Mouse (Mus musculus): ENCODE measurements around the gene Pygo2. TPM values are rescaled to one million over a fixed set of nuclear protein-coding genes. Genes with fewer than 3 reads are reported as not detected.

Gene Pygo2
- polyA plus RNA-seq, 1 experiment from 2014 or later = 24.8 TPM

- ATAC-seq = peak; percentile 65
- H3K4me1 ChIP-seq (ENCODE audit: control insufficient read depth, insufficient read depth, low read length) = peaks cover 15% of the 10 kb centered on the region
- H3K9me3 ChIP-seq (ENCODE audit: control insufficient read depth, low read length) = no peaks in the 10 kb centered on the region
- H3K9ac ChIP-seq (ENCODE audit: low read depth, low read length) = 0 out of 2 replicates have a peak overlapping the region, but pooled peaks have one; percentile 85
- WGBS = 42% methylated on average over 13 of the region's 13 CpGs
- H3K27me3 ChIP-seq (replicated peaks; ENCODE audit: control insufficient read depth, insufficient read depth, low read length) = no peaks in the 10 kb centered on the region
- 0 out of 2 replicates have a peak, but pooled peaks cover 3% of the 10 kb centered on the region for H3K36me3 ChIP-seq (ENCODE audit: control insufficient read depth, insufficient read depth, low read length)
- peak overlapping the region; percentile 84 for H3K4me2 ChIP-seq (ENCODE audit: low read depth, low read length)
- peak overlapping the region; percentile 55 for H3K27ac ChIP-seq (ENCODE audit: low read length)
- peak overlapping the region; percentile 76 for H3K4me3 ChIP-seq (ENCODE audit: low read length)
Observed at GRCm38 (mm10) chr3:89458372-89458964, 28.5 kb downstream of the Pygo2 start.

GRCm38 (mm10) chr3:89458965-89459807, 29.2 kb downstream of the Pygo2 start:
- 0 out of 2 replicates have a peak, but pooled peaks cover 3% of the 10 kb centered on the region for H3K36me3 ChIP-seq (ENCODE audit: control insufficient read depth, insufficient read depth, low read length)
- H3K4me3 ChIP-seq (ENCODE audit: low read length) = peak overlapping the region; percentile 76
- peak; percentile 89 for ATAC-seq
- no peaks in the 10 kb centered on the region for H3K9me3 ChIP-seq (ENCODE audit: control insufficient read depth, low read length)
- H3K27ac ChIP-seq (ENCODE audit: low read length) = peak overlapping the region; percentile 89
- WGBS = under 1% methylated on average over 35 of the region's 36 CpGs
- peaks cover 15% of the 10 kb centered on the region for H3K4me1 ChIP-seq (ENCODE audit: control insufficient read depth, insufficient read depth, low read length)
- H3K9ac ChIP-seq (ENCODE audit: low read depth, low read length) = peak overlapping the region; percentile 85
- no peaks in the 10 kb centered on the region for H3K27me3 ChIP-seq (replicated peaks; ENCODE audit: control insufficient read depth, insufficient read depth, low read length)
- H3K4me2 ChIP-seq (ENCODE audit: low read depth, low read length) = peak overlapping the region; percentile 84

- Histone ChIP-seq H3K4me2 (ENCODE audit: low read depth, low read length) (no peak overlapping the region), H3K9me3 (ENCODE audit: control insufficient read depth, low read length) (no peaks in the 10 kb centered on the region), H3K27me3 (replicated peaks; ENCODE audit: control insufficient read depth, insufficient read depth, low read length) (no peaks in the 10 kb centered on the region), H3K9ac (ENCODE audit: low read depth, low read length) (no peak overlapping the region), H3K4me1 (ENCODE audit: control insufficient read depth, insufficient read depth, low read length) (no peaks in the 10 kb centered on the region), H3K36me3 (ENCODE audit: control insufficient read depth, insufficient read depth, low read length) (no peaks in the 10 kb centered on the region), H3K27ac (ENCODE audit: low read length) (no peak overlapping the region), H3K4me3 (ENCODE audit: low read length) (no peak overlapping the region)
- no peak for ATAC-seq
- 56% methylated on average over 4 of the region's 4 CpGs for WGBS
Observed at GRCm38 (mm10) chr3:89468268-89468667, 38.3 kb downstream of the Pygo2 start.

- Histone ChIP-seq H3K4me2 (ENCODE audit: low read depth, low read length) (no peak overlapping the region), H3K4me1 (ENCODE audit: control insufficient read depth, insufficient read depth, low read length) (no peaks in the 10 kb centered on the region), H3K9ac (ENCODE audit: low read depth, low read length) (no peak overlapping the region), H3K27ac (ENCODE audit: low read length) (no peak overlapping the region), H3K36me3 (ENCODE audit: control insufficient read depth, insufficient read depth, low read length) (no peaks in the 10 kb centered on the region), H3K27me3 (replicated peaks; ENCODE audit: control insufficient read depth, insufficient read depth, low read length) (no peaks in the 10 kb centered on the region), H3K4me3 (ENCODE audit: low read length) (no peak overlapping the region), H3K9me3 (ENCODE audit: control insufficient read depth, low read length) (no peaks in the 10 kb centered on the region)
- no peak for ATAC-seq
- 80% methylated on average over 7 of the region's 7 CpGs for WGBS
Observed at GRCm38 (mm10) chr3:89472280-89472679, 42.3 kb downstream of the Pygo2 start.

- no peak overlapping the region for H3K4me2 ChIP-seq (ENCODE audit: low read depth, low read length)
- 75% methylated on average over 6 of the region's 6 CpGs for WGBS
- H3K9me3 ChIP-seq (ENCODE audit: control insufficient read depth, low read length) = no peaks in the 10 kb centered on the region
- no peaks in the 10 kb centered on the region for H3K36me3 ChIP-seq (ENCODE audit: control insufficient read depth, insufficient read depth, low read length)
- no peak for ATAC-seq
- no peak overlapping the region for H3K9ac ChIP-seq (ENCODE audit: low read depth, low read length)
- no peak overlapping the region for H3K4me3 ChIP-seq (ENCODE audit: low read length)
- H3K4me1 ChIP-seq (ENCODE audit: control insufficient read depth, insufficient read depth, low read length) = no peaks in the 10 kb centered on the region
- no peaks in the 10 kb centered on the region for H3K27me3 ChIP-seq (replicated peaks; ENCODE audit: control insufficient read depth, insufficient read depth, low read length)
- H3K27ac ChIP-seq (ENCODE audit: low read length) = no peak overlapping the region
Observed at GRCm38 (mm10) chr3:89473838-89474237, 43.8 kb downstream of the Pygo2 start.

GRCm38 (mm10) chr3:89479055-89479454, 49.0 kb downstream of the Pygo2 start:
- H3K9ac ChIP-seq (ENCODE audit: low read depth, low read length) = no peak overlapping the region
- H3K4me3 ChIP-seq (ENCODE audit: low read length) = no peak overlapping the region
- WGBS = 75% methylated on average over 6 of the region's 6 CpGs
- H3K4me1 ChIP-seq (ENCODE audit: control insufficient read depth, insufficient read depth, low read length) = no peaks in the 10 kb centered on the region
- H3K27me3 ChIP-seq (replicated peaks; ENCODE audit: control insufficient read depth, insufficient read depth, low read length) = no peaks in the 10 kb centered on the region
- no peak overlapping the region for H3K27ac ChIP-seq (ENCODE audit: low read length)
- H3K36me3 ChIP-seq (ENCODE audit: control insufficient read depth, insufficient read depth, low read length) = no peaks in the 10 kb centered on the region
- no peak overlapping the region for H3K4me2 ChIP-seq (ENCODE audit: low read depth, low read length)
- no peaks in the 10 kb centered on the region for H3K9me3 ChIP-seq (ENCODE audit: control insufficient read depth, low read length)
- no peak for ATAC-seq

GRCm38 (mm10) chr3:89481488-89481887, 51.5 kb downstream of the Pygo2 start:
- no peaks in the 10 kb centered on the region for H3K36me3 ChIP-seq (ENCODE audit: control insufficient read depth, insufficient read depth, low read length)
- 31% methylated on average over 2 of the region's 2 CpGs for WGBS
- H3K27ac ChIP-seq (ENCODE audit: low read length) = no peak overlapping the region
- ATAC-seq = no peak
- H3K4me1 ChIP-seq (ENCODE audit: control insufficient read depth, insufficient read depth, low read length) = peaks cover 3% of the 10 kb centered on the region; the same call in 1 of the 2 replicates
- H3K4me2 ChIP-seq (ENCODE audit: low read depth, low read length) = no peak overlapping the region
- no peaks in the 10 kb centered on the region for H3K9me3 ChIP-seq (ENCODE audit: control insufficient read depth, low read length)
- H3K9ac ChIP-seq (ENCODE audit: low read depth, low read length) = no peak overlapping the region
- H3K27me3 ChIP-seq (replicated peaks; ENCODE audit: control insufficient read depth, insufficient read depth, low read length) = no peaks in the 10 kb centered on the region
- H3K4me3 ChIP-seq (ENCODE audit: low read length) = no peak overlapping the region

- Histone ChIP-seq H3K27ac (ENCODE audit: low read length) (no peak overlapping the region), H3K9me3 (ENCODE audit: control insufficient read depth, low read length) (no peaks in the 10 kb centered on the region), H3K9ac (ENCODE audit: low read depth, low read length) (peak overlapping the region; percentile 46), H3K27me3 (replicated peaks; ENCODE audit: control insufficient read depth, insufficient read depth, low read length) (no peaks in the 10 kb centered on the region), H3K4me1 (ENCODE audit: control insufficient read depth, insufficient read depth, low read length) (peaks cover 3% of the 10 kb centered on the region; the same call in 1 of the 2 replicates), H3K36me3 (ENCODE audit: control insufficient read depth, insufficient read depth, low read length) (no peaks in the 10 kb centered on the region), H3K4me3 (ENCODE audit: low read length) (no peak overlapping the region), H3K4me2 (ENCODE audit: low read depth, low read length) (no peak overlapping the region)
- peak; percentile 50 for ATAC-seq
- 83% methylated on average over 5 of the region's 5 CpGs for WGBS
Observed at GRCm38 (mm10) chr3:89482249-89482648, 52.2 kb downstream of the Pygo2 start.

Measured in intestine, embryonic 16.5 days (tissue).